Mouse (Mus musculus): ENCODE data around the gene Paox.

DNA sequence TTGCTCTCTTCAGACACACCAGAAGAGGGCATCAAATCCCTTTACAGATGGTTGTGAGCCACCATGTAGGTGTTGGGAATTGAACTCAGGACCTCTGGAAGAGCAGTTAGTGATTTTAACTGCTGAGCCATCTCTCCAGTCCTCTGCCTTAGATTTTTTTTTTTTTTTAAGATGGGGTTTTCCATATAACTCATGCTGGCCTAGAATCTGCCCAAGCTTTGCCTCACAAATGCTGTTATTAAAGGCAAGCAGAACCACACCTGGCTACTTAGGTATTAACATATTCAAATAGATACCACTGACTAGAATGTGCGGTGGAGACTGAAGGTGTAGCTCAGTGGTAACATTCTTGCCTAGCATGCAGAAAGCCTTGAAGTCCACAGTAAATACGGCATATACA is 4.9 kb downstream of the Paox start:
- TF ChIP-seq CTCF (IDR thresholded peaks at IDR 0.05; ENCODE audit: extremely low read depth, insufficient read depth, insufficient read length, insufficient replicate concordance): no peak
- TF ChIP-seq POLR2A (IDR thresholded peaks at IDR 0.05; ENCODE audit: low read depth, low read length): no peak
